Mouse (Mus musculus): ENCODE results near the gene Trpc4. TPM values are rescaled to one million over a fixed set of nuclear protein-coding genes. Genes with fewer than 3 reads are reported as not detected.

The Trpc4 gene
- polyA plus RNA-seq, 1 experiment from 2014 or later, result 0.21 TPM

DNA sequence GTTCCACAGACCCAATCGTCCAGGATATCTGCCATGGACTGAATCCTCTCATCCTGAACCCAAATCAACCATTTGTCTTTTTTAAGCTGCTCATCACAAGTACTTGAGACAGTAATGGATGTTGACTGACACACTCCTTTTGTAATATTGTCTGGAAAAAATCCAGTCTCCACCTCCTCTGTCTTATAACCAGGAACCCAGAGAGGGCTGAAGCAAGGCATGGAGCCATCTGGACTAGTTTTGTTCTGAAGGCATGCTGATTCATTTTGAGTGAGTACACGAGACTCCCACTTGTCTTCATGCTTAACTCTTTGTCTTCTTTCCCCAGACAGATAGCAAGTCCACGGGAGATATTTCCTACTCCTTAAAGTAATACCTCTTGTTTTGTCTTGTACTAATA lies 54.3 kb downstream of the Trpc4 start:
- H3K4me3 ChIP-seq, result no peak overlapping the region
- ATAC-seq (replicated peaks; ENCODE audit: insufficient number of reproducible peaks, insufficient read depth, low FRiP score, low read depth), result no peak
- WGBS, result 45% methylated on average over 3 of the region's 3 CpGs

DNA sequence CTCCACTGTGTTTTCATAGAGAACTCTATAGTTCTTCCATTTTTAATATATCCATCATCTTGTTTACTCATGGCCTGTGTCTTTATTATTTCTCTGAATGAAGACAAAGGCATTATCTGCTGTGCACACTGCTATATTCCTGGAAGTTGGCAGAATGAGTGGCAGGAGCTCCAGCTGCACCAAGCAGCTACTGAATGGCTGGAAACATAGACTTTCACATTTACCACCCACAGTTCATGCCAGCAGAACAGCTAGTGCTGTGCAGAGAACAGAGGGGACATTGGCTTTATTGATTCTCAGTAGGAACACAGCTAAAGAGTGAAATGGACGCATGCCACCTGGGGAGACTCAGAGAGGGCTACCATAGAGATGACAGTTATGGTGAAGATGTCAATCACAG lies 55.6 kb downstream of the Trpc4 start:
- H3K4me3 ChIP-seq, result no peak overlapping the region
- no peak overlapping the region for H3K27ac ChIP-seq
- H3K36me3 ChIP-seq, result no peaks in the 10 kb centered on the region
- H3K9ac ChIP-seq, result no peak overlapping the region
- H3K4me1 ChIP-seq (replicated peaks), result no peaks in the 10 kb centered on the region
- H3K9me3 ChIP-seq (replicated peaks), result no peaks in the 10 kb centered on the region
- no peak overlapping the region for H3K4me2 ChIP-seq
- no peak for ATAC-seq (replicated peaks; ENCODE audit: insufficient number of reproducible peaks, insufficient read depth, low FRiP score, low read depth)
- WGBS, result 95% methylated on average over 1 of the region's 1 CpGs
- H3K27me3 ChIP-seq, result no peaks in the 10 kb centered on the region

More for the DNA sequence above, 54.3 kb downstream of the Trpc4 start:
- no peaks in the 10 kb centered on the region for H3K27me3 ChIP-seq
- no peaks in the 10 kb centered on the region for H3K4me1 ChIP-seq (replicated peaks)
- no peak overlapping the region for H3K4me2 ChIP-seq
- H3K9ac ChIP-seq, result no peak overlapping the region
- no peaks in the 10 kb centered on the region for H3K36me3 ChIP-seq
- H3K9me3 ChIP-seq (replicated peaks), result no peaks in the 10 kb centered on the region
- H3K27ac ChIP-seq, result no peak overlapping the region

DNA sequence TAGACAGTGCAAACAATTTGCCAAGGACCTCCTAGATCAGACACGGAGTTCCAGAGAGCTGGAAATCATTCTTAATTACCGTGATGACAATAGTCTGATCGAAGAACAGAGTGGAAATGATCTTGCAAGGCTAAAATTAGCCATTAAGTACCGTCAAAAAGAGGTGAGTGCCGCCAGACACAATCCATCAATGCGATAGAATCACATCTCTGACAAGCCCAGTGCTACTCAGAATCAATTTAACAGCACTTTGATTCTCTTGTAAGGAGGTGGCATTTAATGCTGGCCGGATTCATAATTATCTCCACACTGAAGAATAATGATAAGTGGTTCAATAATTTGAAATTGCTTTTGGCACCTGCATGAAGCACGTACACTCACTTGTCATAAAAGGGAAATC lies 66.7 kb downstream of the Trpc4 start:
- Histone ChIP-seq H3K4me1 (replicated peaks) (no peaks in the 10 kb centered on the region), H3K27ac (no peak overlapping the region), H3K9me3 (replicated peaks) (no peaks in the 10 kb centered on the region), H3K36me3 (no peaks in the 10 kb centered on the region), H3K4me2 (no peak overlapping the region), H3K4me3 (no peak overlapping the region), H3K9ac (no peak overlapping the region), H3K27me3 (no peaks in the 10 kb centered on the region)
- no peak for ATAC-seq (replicated peaks; ENCODE audit: insufficient number of reproducible peaks, insufficient read depth, low FRiP score, low read depth)
- 60% methylated on average over 8 of the region's 8 CpGs for WGBS

DNA sequence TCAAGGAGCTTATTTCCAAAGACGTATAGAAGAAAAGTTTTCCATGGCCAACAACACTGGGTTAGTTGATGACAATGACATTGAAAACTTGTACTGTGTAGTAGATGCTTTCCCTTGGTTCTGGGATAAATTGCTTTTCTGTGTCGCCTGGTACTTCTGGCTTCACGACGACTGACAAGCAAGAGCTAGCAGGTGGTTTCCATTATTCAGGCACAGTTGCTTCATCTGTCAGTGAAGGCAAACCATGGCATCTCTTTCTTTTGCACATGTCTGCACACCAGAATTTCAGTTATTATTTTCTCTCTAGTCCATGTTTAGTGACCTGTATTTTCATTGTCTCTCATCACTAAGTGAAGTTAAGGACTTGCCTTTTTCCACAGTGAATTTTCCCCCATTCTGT lies 72.6 kb downstream of the Trpc4 start:
- no peaks in the 10 kb centered on the region for H3K9me3 ChIP-seq (replicated peaks)
- H3K4me1 ChIP-seq (replicated peaks), result no peaks in the 10 kb centered on the region
- H3K36me3 ChIP-seq, result no peaks in the 10 kb centered on the region
- no peak overlapping the region for H3K4me3 ChIP-seq
- H3K9ac ChIP-seq, result no peak overlapping the region
- no peak overlapping the region for H3K27ac ChIP-seq
- no peak overlapping the region for H3K4me2 ChIP-seq
- WGBS, result 61% methylated on average over 4 of the region's 4 CpGs
- no peaks in the 10 kb centered on the region for H3K27me3 ChIP-seq
- ATAC-seq (replicated peaks; ENCODE audit: insufficient number of reproducible peaks, insufficient read depth, low FRiP score, low read depth), result no peak

DNA sequence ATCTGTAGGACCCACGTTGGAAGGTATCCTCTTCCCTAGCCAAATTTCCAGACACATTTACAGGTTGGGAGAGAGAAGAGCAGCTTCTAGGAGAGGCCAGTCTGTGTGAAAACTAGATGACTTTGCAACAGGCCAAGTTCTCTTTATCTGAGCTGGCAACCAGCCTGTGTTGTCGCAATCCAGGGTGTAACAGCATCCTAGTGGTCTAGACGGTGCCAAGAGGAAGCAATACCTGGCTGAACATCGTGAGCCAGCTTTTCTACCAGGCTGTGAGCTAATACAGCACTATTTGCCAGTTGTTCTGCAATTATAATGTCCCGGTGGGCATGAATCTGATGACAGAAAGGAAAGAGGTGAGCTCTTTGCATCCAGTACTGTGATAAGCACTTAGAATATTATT lies 83.1 kb downstream of the Trpc4 start:
- no peak overlapping the region for H3K9ac ChIP-seq
- H3K4me2 ChIP-seq, result no peak overlapping the region
- no peaks in the 10 kb centered on the region for H3K36me3 ChIP-seq
- no peak overlapping the region for H3K27ac ChIP-seq
- no peak for ATAC-seq (replicated peaks; ENCODE audit: insufficient number of reproducible peaks, insufficient read depth, low FRiP score, low read depth)
- H3K27me3 ChIP-seq, result no peaks in the 10 kb centered on the region
- H3K4me1 ChIP-seq (replicated peaks), result no peaks in the 10 kb centered on the region
- no peaks in the 10 kb centered on the region for H3K9me3 ChIP-seq (replicated peaks)
- WGBS, result 47% methylated on average over 5 of the region's 5 CpGs
- no peak overlapping the region for H3K4me3 ChIP-seq

DNA sequence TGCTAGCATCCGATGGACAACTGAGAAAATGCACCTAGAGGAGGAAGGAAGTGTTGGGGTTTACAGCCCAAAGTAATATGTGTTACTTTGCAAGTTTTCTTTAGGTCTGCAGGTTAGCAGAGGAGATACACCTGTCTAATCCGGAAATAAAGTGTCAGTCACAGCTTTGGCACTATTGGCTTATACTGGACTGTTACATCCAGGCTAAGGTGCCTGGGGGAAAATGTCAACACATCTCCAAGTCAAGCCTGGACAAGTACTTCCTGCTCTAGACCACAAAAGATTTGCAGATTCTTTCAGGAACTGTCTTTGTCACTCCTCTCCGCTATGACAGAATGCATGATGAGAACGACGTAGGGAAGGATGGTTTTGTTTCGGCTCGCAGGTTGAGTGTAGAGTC lies 83.6 kb downstream of the Trpc4 start:
- Histone ChIP-seq H3K9ac (no peak overlapping the region), H3K27ac (no peak overlapping the region), H3K36me3 (no peaks in the 10 kb centered on the region), H3K27me3 (no peaks in the 10 kb centered on the region), H3K4me2 (no peak overlapping the region), H3K9me3 (replicated peaks) (no peaks in the 10 kb centered on the region), H3K4me3 (no peak overlapping the region), H3K4me1 (replicated peaks) (no peaks in the 10 kb centered on the region)
- 83% methylated on average over 7 of the region's 7 CpGs for WGBS
- ATAC-seq (replicated peaks; ENCODE audit: insufficient number of reproducible peaks, insufficient read depth, low FRiP score, low read depth), result no peak

DNA sequence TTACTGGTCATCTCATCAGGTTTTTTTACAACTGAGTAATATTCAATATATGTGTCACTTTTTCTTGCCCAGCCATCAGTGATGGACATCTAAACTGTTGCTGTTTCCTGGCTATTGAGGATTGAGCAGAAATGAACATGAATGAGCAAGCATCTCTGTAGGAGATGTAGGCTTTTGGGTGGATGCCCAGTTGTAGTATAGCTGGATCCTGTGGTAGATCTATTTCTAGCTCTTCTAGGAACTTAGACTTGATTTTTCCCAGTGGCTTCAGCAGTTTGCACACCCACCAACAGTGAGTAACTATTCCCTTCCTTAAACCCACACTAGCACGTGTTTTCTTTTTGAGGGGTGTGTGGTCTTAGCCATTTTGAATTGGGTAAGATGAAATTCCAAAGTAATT lies 87.3 kb downstream of the Trpc4 start:
- H3K9ac ChIP-seq, result no peak overlapping the region
- no peak overlapping the region for H3K4me2 ChIP-seq
- H3K4me1 ChIP-seq (replicated peaks), result no peaks in the 10 kb centered on the region
- H3K4me3 ChIP-seq, result no peak overlapping the region
- no peak overlapping the region for H3K27ac ChIP-seq
- no peak for ATAC-seq (replicated peaks; ENCODE audit: insufficient number of reproducible peaks, insufficient read depth, low FRiP score, low read depth)
- no peaks in the 10 kb centered on the region for H3K36me3 ChIP-seq
- 59% methylated on average over 1 of the region's 1 CpGs for WGBS
- no peaks in the 10 kb centered on the region for H3K9me3 ChIP-seq (replicated peaks)
- no peaks in the 10 kb centered on the region for H3K27me3 ChIP-seq

DNA sequence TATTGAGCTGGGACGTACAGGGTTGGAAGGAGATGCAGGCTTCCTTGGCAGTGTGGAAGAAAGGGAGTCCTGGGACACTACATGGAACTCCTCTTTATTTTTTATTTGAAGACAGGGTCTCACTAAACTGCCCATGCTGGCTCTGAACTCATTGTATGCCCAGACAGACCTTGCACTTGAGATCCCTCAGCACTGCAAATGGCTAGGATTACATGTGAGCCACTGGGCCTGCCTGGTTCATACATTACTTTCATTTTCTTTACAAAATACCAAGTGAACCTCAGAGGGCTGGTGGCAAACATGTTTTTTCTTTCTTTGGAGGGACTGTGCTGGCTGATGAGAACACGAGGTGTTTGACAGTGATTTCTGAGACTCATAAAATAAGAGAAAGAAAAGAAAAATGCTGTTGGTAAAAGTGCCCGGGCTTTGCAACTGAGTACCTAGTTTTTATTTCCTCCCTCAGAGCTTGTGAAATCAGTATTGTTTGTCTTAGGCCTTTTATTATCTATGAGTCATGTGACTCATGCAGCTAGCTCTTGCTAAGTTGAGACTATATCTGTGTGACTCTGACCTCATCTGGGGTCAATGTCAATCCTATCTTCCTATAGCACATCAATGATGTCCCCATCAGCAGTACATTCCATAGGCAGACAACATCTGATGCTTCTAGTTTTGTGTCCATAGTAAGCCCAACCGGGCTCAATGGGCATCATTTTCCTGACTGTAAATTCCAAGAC lies 89.1 kb downstream of the Trpc4 start:
- H3K4me1 ChIP-seq (replicated peaks), result no peaks in the 10 kb centered on the region
- no peaks in the 10 kb centered on the region for H3K27me3 ChIP-seq
- 83% methylated on average over 4 of the region's 4 CpGs for WGBS
- no peak overlapping the region for H3K4me2 ChIP-seq
- no peaks in the 10 kb centered on the region for H3K36me3 ChIP-seq
- H3K9ac ChIP-seq, result no peak overlapping the region
- no peak overlapping the region for H3K27ac ChIP-seq
- H3K4me3 ChIP-seq, result no peak overlapping the region
- no peaks in the 10 kb centered on the region for H3K9me3 ChIP-seq (replicated peaks)
- no peak for ATAC-seq (replicated peaks; ENCODE audit: insufficient number of reproducible peaks, insufficient read depth, low FRiP score, low read depth)

DNA sequence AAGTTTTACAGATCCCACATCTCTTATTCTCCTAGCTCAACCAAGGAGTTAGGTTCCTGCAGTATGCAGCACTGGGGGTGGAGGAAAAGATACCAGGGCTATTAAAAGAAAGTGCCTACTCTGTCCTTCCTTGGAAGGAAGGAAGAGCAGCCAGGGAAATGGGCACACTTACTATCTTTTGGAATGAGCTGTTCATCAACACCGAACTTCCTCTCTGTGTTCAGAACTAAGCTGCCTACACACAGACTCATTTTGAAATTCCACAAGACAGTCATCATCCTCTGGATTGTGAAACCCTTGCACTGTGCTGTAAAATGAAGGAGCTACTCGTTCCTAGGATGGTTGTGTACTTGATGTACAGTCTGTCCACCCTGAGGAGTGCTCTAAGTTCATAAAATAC lies 90.6 kb downstream of the Trpc4 start:
- Histone ChIP-seq H3K4me2 (no peak overlapping the region), H3K4me3 (no peak overlapping the region), H3K27ac (no peak overlapping the region), H3K4me1 (replicated peaks) (no peaks in the 10 kb centered on the region), H3K9ac (no peak overlapping the region), H3K27me3 (no peaks in the 10 kb centered on the region), H3K9me3 (replicated peaks) (no peaks in the 10 kb centered on the region), H3K36me3 (no peaks in the 10 kb centered on the region)
- no peak for ATAC-seq (replicated peaks; ENCODE audit: insufficient number of reproducible peaks, insufficient read depth, low FRiP score, low read depth)
- 52% methylated on average over 2 of the region's 2 CpGs for WGBS

DNA sequence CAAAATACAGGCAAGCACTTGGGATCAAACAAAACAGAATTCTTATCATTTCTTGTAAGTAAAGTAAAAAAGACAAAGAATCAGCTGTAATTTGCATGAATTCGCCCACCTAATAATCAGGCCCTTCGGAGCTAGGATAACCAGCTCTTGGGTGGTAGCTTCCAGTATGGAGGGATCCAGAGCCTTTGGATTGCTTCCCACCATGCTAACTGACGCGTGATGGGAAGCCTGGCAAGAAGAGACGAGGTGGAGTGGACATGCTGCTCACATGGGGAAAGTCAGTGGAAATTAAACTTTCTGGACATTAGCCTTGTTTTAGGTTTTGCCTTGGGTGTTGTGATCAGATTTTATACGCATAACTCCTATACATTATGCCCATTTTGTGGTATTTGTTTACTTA lies 93.5 kb downstream of the Trpc4 start:
- H3K4me1 ChIP-seq (replicated peaks), result no peaks in the 10 kb centered on the region
- no peaks in the 10 kb centered on the region for H3K27me3 ChIP-seq
- H3K4me3 ChIP-seq, result no peak overlapping the region
- no peak overlapping the region for H3K27ac ChIP-seq
- no peaks in the 10 kb centered on the region for H3K36me3 ChIP-seq
- no peak overlapping the region for H3K4me2 ChIP-seq
- WGBS, result 81% methylated on average over 6 of the region's 6 CpGs
- ATAC-seq (replicated peaks; ENCODE audit: insufficient number of reproducible peaks, insufficient read depth, low FRiP score, low read depth), result no peak
- H3K9ac ChIP-seq, result no peak overlapping the region
- no peaks in the 10 kb centered on the region for H3K9me3 ChIP-seq (replicated peaks)

DNA sequence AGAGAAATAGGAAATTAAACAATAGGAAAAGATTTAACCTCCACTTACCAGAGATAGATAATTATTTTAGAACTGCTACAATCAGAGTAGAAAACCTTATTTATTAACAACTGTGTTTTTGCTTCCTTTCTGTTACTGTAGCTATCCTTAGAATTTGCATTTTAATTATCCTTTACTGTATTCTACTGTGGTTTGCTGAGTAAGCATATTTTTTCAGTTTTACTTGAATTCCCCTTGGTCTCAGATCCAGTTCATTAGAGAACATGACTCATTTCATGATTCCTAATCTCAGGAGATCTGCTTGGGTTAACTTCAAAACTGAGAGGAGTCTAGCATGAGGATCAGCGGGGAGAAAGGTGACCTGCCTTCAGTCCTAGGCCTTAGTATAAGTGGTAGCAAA lies 111.1 kb downstream of the Trpc4 start:
- H3K36me3 ChIP-seq, result no peaks in the 10 kb centered on the region
- H3K4me3 ChIP-seq, result no peak overlapping the region
- H3K27ac ChIP-seq, result no peak overlapping the region
- no peaks in the 10 kb centered on the region for H3K4me1 ChIP-seq (replicated peaks)
- no peak overlapping the region for H3K9ac ChIP-seq
- H3K9me3 ChIP-seq (replicated peaks), result no peaks in the 10 kb centered on the region
- no peak overlapping the region for H3K4me2 ChIP-seq
- 90% methylated on average over 1 of the region's 1 CpGs for WGBS
- ATAC-seq (replicated peaks; ENCODE audit: insufficient number of reproducible peaks, insufficient read depth, low FRiP score, low read depth), result no peak
- no peaks in the 10 kb centered on the region for H3K27me3 ChIP-seq

DNA sequence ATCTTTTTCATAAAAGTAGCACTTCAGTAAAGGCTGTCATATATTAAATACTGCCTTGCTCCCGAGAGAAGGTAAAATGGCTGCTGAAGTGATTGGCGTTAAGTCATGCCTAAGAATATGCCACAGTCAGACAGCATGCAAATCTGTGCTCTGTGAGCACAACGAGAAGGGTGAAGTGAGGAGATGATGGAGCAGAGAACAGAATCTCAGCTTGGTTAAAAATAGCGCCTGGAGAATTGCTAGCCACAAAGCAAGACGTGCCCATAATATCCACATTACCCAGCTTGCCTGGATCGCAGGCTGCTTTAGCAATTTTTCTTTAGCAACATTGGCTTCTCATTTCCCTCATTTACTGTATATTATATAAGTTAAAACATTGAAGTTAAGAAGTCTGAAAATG lies 113.3 kb downstream of the Trpc4 start:
- Histone ChIP-seq H3K27ac (no peak overlapping the region), H3K9ac (no peak overlapping the region), H3K9me3 (replicated peaks) (no peaks in the 10 kb centered on the region), H3K36me3 (no peaks in the 10 kb centered on the region), H3K27me3 (no peaks in the 10 kb centered on the region), H3K4me1 (replicated peaks) (peaks cover under 1% of the 10 kb centered on the region; the same call in 1 of the 2 replicates), H3K4me2 (no peak overlapping the region), H3K4me3 (no peak overlapping the region)
- no peak for ATAC-seq (replicated peaks; ENCODE audit: insufficient number of reproducible peaks, insufficient read depth, low FRiP score, low read depth)
- WGBS, result 43% methylated on average over 6 of the region's 6 CpGs

Measured in heart, embryonic 15.5 days (tissue).